Mouse (Mus musculus): Measurements from ENCODE around the gene Hoxa7. TPM values are rescaled to one million over a fixed set of nuclear protein-coding genes. Genes with fewer than 3 reads are reported as not detected.
A peak's percentile ranks its signal among the peaks of the same experiment; 100 is the strongest.

Hoxa7 gene
- polyA plus RNA-seq, 1 experiment from 2014 or later: 8.1 TPM

DNA sequence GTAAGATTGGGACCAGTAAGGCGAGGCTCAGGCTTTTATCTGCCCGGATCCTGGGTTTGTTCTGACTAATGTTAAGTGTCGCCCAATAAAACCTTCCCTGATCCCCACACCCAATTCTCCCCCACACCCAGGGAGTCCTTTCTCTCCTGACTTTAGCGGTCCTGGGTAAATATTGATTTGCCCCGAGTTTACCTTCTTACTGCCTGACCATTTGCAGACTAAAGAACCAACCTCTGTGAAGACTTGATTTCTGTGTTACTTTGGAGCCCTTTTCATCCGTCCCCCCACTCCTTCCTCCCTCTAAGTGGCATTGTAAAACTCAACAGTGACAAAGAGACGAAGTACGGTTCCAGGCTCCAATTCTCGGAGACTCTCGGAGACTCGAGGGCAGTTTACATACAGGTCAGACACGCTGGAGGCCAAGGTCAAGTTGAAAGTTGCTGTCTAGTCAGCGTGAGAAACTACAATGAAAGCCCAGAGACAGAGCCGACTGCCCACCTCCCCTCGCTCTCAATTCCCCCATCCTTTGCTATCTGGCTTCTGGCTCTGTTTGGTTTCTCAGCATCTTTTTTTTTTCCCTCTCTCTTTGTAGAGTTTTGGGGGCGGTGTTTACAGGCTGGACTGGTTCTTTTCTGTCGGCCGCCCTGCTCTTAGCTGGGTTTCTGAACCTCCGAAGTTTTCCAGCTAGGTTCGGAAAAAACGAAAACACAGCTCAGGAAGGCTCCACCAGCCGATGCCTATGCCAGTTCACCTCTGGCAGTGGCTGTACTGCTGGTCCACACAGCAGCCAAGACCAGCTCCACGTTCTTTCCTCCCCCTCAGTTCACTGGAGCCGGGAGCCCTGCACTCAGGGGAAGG is 41.0 kb upstream of the Hoxa7 start:
- no peak for ATAC-seq (ENCODE audit: low FRiP score, low TSS enrichment)
- DNase-seq (ENCODE audit: low spot score): no peak
- H3K4me1 ChIP-seq (replicated peaks; ENCODE audit: control insufficient read depth, insufficient read depth): no peaks in the 10 kb centered on the region
- no peaks in the 10 kb centered on the region for H3K9me3 ChIP-seq (ENCODE audit: control insufficient read depth, low read length)
- no peak overlapping the region for H3K9ac ChIP-seq (ENCODE audit: low read length)
- no peak overlapping the region for H3K4me2 ChIP-seq (replicated peaks; ENCODE audit: low read depth)
- no peak for TF ChIP-seq CTCF (IDR thresholded peaks at IDR 0.05; ENCODE audit: low read depth)
- no peak for TF ChIP-seq EP300 (optimal IDR thresholded peaks at IDR 0.05)
- no peak overlapping the region for H3K4me3 ChIP-seq (ENCODE audit: low read depth, low read length)
- H3K27ac ChIP-seq (replicated peaks): no peak overlapping the region
- H3K27me3 ChIP-seq (ENCODE audit: control insufficient read depth, insufficient read depth, low read length): peaks cover 28% of the 10 kb centered on the region
- WGBS: 4% methylated on average over 24 of the region's 24 CpGs
- no peaks in the 10 kb centered on the region for H3K36me3 ChIP-seq (ENCODE audit: control insufficient read depth, insufficient read depth, low read length)

- peaks cover 25% of the 10 kb centered on the region for H3K27me3 ChIP-seq (ENCODE audit: control insufficient read depth, insufficient read depth, low read length)
- ATAC-seq (ENCODE audit: low FRiP score, low TSS enrichment) (no peak), DNase-seq (ENCODE audit: low spot score) (peak; percentile 16)
- H3K4me1 ChIP-seq (replicated peaks; ENCODE audit: control insufficient read depth, insufficient read depth): no peaks in the 10 kb centered on the region
- no peaks in the 10 kb centered on the region for H3K36me3 ChIP-seq (ENCODE audit: control insufficient read depth, insufficient read depth, low read length)
- no peaks in the 10 kb centered on the region for H3K9me3 ChIP-seq (ENCODE audit: control insufficient read depth, low read length)
- WGBS: 4% methylated on average over 9 of the region's 9 CpGs
- H3K4me3 ChIP-seq (ENCODE audit: low read depth, low read length): no peak overlapping the region
- no peak overlapping the region for H3K27ac ChIP-seq (replicated peaks)
- TF ChIP-seq EP300 (optimal IDR thresholded peaks at IDR 0.05): no peak
- no peak for TF ChIP-seq CTCF (IDR thresholded peaks at IDR 0.05; ENCODE audit: low read depth)
- no peak overlapping the region for H3K9ac ChIP-seq (ENCODE audit: low read length)
- H3K4me2 ChIP-seq (replicated peaks; ENCODE audit: low read depth): no peak overlapping the region
Measured at GRCm38 (mm10) chr6:52261751-52262462, 40.3 kb upstream of the Hoxa7 start.

GRCm38 (mm10) chr6:52260654-52261575 is 39.3 kb upstream of the Hoxa7 start, which contains the start of gene Hoxa13:
TSS of gene Hoxa13 (minus strand) at chr6:52260880.
- TF ChIP-seq CTCF (IDR thresholded peaks at IDR 0.05; ENCODE audit: low read depth): no peak
- no peak for TF ChIP-seq EP300 (optimal IDR thresholded peaks at IDR 0.05)
- peak; percentile 13 for DNase-seq (ENCODE audit: low spot score)
- Histone ChIP-seq H3K4me3 (ENCODE audit: low read depth, low read length) (peak within 1 kb of the TSS; percentile 39), H3K36me3 (ENCODE audit: control insufficient read depth, insufficient read depth, low read length) (no peaks in the 10 kb centered on the region), H3K4me1 (replicated peaks; ENCODE audit: control insufficient read depth, insufficient read depth) (no peaks in the 10 kb centered on the region), H3K4me2 (replicated peaks; ENCODE audit: low read depth) (peak within 1 kb of the TSS; percentile 55), H3K9ac (ENCODE audit: low read length) (no peak within 1 kb of the TSS), H3K27ac (replicated peaks) (no peak within 1 kb of the TSS), H3K9me3 (ENCODE audit: control insufficient read depth, low read length) (no peaks in the 10 kb centered on the region), H3K27me3 (ENCODE audit: control insufficient read depth, insufficient read depth, low read length) (peaks cover 24% of the 10 kb centered on the region)
- WGBS: 1% methylated on average over 33 of the region's 72 CpGs
- ATAC-seq (ENCODE audit: low FRiP score, low TSS enrichment): peak; percentile 57

GRCm38 (mm10) chr6:52259811-52260261 is 38.2 kb upstream of the Hoxa7 start:
- Histone ChIP-seq H3K4me2 (replicated peaks; ENCODE audit: low read depth) (peak overlapping the region; percentile 55; the same call in 1 of the 2 replicates), H3K27ac (replicated peaks) (no peak overlapping the region), H3K4me1 (replicated peaks; ENCODE audit: control insufficient read depth, insufficient read depth) (no peaks in the 10 kb centered on the region), H3K9me3 (ENCODE audit: control insufficient read depth, low read length) (no peaks in the 10 kb centered on the region), H3K36me3 (ENCODE audit: control insufficient read depth, insufficient read depth, low read length) (no peaks in the 10 kb centered on the region), H3K9ac (ENCODE audit: low read length) (no peak overlapping the region), H3K27me3 (ENCODE audit: control insufficient read depth, insufficient read depth, low read length) (peaks cover 26% of the 10 kb centered on the region), H3K4me3 (ENCODE audit: low read depth, low read length) (no peak overlapping the region; the same call in 1 of the 2 replicates)
- ATAC-seq (ENCODE audit: low FRiP score, low TSS enrichment) (no peak), DNase-seq (ENCODE audit: low spot score) (no peak)
- WGBS: 1% methylated on average over 37 of the region's 39 CpGs
- no peak for TF ChIP-seq CTCF (IDR thresholded peaks at IDR 0.05; ENCODE audit: low read depth)
- TF ChIP-seq EP300 (optimal IDR thresholded peaks at IDR 0.05): no peak

DNA sequence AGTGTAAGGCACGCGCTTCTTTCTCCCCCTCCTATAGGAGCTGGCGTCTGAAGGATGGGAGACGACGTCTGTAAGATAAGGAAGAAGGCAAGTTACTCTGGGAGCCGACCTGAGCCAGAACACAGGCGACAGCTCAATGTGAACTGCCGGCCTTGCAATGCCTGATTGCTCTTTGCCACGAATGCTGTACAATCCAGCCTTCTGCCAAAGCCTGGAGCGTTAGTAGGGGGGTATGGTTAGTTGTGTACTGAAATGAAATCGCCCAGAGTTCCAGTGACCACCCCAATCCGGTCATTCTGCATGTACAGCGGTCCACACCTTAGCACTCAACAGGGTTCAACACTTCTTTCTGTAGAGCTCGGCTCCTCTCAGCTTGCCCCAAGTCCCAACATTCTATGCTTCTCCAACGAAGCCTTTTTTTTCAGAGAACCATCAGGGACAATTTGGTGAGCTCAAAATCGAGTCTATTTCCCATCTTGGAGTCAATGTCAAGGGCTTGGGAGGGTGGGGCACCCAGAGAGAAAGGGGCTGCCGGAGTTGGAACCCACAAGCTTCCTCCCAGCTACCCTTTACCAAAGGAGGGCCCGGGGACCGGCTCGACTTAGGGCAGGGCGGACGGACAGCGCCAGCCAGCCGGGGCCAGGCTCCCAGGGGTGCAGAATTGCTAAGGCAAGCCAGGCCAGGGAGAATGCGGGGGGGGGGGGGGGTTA is 37.6 kb upstream of the Hoxa7 start:
- H3K4me3 ChIP-seq (ENCODE audit: low read depth, low read length): no peak overlapping the region

More for the DNA sequence above, 37.6 kb upstream of the Hoxa7 start:
- WGBS: 4% methylated on average over 25 of the region's 25 CpGs
- no peaks in the 10 kb centered on the region for H3K9me3 ChIP-seq (ENCODE audit: control insufficient read depth, low read length)
- peaks cover 23% of the 10 kb centered on the region for H3K27me3 ChIP-seq (ENCODE audit: control insufficient read depth, insufficient read depth, low read length)
- TF ChIP-seq EP300 (optimal IDR thresholded peaks at IDR 0.05) (no peak), CTCF (IDR thresholded peaks at IDR 0.05; ENCODE audit: low read depth) (no peak)
- H3K36me3 ChIP-seq (ENCODE audit: control insufficient read depth, insufficient read depth, low read length): no peaks in the 10 kb centered on the region
- H3K4me2 ChIP-seq (replicated peaks; ENCODE audit: low read depth): no peak overlapping the region
- DNase-seq (ENCODE audit: low spot score) (no peak), ATAC-seq (ENCODE audit: low FRiP score, low TSS enrichment) (peak; percentile 39; the same call in 1 of the 2 replicates)
- no peaks in the 10 kb centered on the region for H3K4me1 ChIP-seq (replicated peaks; ENCODE audit: control insufficient read depth, insufficient read depth)
- no peak overlapping the region for H3K9ac ChIP-seq (ENCODE audit: low read length)
- no peak overlapping the region for H3K27ac ChIP-seq (replicated peaks)
